Mouse (Mus musculus): ENCODE data around the gene Otud7b. TPM values are rescaled to one million over a fixed set of nuclear protein-coding genes. Genes with fewer than 3 reads are reported as not detected.
"Not testable (repeated sequence)": the region's sequence is repeated elsewhere in the genome, so short reads cannot be mapped to it uniquely, and the experiment has no call there.

Otud7b gene
- polyA plus RNA-seq, 1 experiment from 2014 or later = 4.4 TPM

DNA sequence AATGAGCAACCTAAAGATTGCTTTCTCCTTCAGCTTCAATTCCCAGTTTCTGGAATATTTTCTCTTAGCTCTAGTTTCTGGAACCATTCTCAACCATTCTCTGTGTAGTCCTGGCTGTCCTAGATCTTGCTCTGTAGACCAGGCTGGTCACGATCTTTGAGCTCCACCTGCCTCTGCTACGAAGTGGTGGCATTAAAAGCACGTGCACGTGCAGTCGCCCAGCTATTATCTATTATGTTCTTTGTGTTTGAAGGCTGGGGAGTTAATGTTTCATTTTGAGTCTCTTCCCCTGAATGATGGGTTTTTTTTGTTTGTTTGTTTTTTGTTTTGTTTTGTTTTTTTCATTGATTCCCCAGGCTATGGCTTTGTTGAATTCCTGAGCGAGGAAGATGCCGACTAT is 68.9 kb downstream of the Otud7b start:
- Histone ChIP-seq H3K27me3 (replicated peaks; ENCODE audit: control insufficient read depth, insufficient read depth, low read length) (no peaks in the 10 kb centered on the region), H3K9ac (ENCODE audit: low read length) (peak overlapping the region; percentile 81), H3K4me1 (ENCODE audit: control insufficient read depth, insufficient read depth, low read length) (peaks cover 13% of the 10 kb centered on the region), H3K4me2 (ENCODE audit: low read length) (peak overlapping the region; percentile 95), H3K27ac (ENCODE audit: low read depth, low read length) (no peak overlapping the region), H3K4me3 (ENCODE audit: low read depth, low read length) (peak overlapping the region; percentile 73), H3K9me3 (replicated peaks; ENCODE audit: control insufficient read depth, low read length) (no peaks in the 10 kb centered on the region), H3K36me3 (ENCODE audit: control insufficient read depth, insufficient read depth, low read length) (peaks cover 48% of the 10 kb centered on the region)
- WGBS = 33% methylated on average over 7 of the region's 7 CpGs
- DNase-seq (ENCODE audit: low spot score) (no peak), ATAC-seq (no peak)

GRCm38 (mm10) chr3:96174042-96174441 is 69.7 kb downstream of the Otud7b start:
- H3K27ac ChIP-seq (ENCODE audit: low read depth, low read length); ATAC-seq; H3K9me3 ChIP-seq (replicated peaks; ENCODE audit: control insufficient read depth, low read length); H3K9ac ChIP-seq (ENCODE audit: low read length); H3K4me3 ChIP-seq (ENCODE audit: low read depth, low read length); H3K27me3 ChIP-seq (replicated peaks; ENCODE audit: control insufficient read depth, insufficient read depth, low read length); DNase-seq (ENCODE audit: low spot score); H3K4me2 ChIP-seq (ENCODE audit: low read length): not testable (repeated sequence)
- H3K4me1 ChIP-seq (ENCODE audit: control insufficient read depth, insufficient read depth, low read length) = peaks cover 13% of the 10 kb centered on the region
- peaks cover 50% of the 10 kb centered on the region for H3K36me3 ChIP-seq (ENCODE audit: control insufficient read depth, insufficient read depth, low read length)
- WGBS = 82% methylated on average over 4 of the region's 4 CpGs

DNA sequence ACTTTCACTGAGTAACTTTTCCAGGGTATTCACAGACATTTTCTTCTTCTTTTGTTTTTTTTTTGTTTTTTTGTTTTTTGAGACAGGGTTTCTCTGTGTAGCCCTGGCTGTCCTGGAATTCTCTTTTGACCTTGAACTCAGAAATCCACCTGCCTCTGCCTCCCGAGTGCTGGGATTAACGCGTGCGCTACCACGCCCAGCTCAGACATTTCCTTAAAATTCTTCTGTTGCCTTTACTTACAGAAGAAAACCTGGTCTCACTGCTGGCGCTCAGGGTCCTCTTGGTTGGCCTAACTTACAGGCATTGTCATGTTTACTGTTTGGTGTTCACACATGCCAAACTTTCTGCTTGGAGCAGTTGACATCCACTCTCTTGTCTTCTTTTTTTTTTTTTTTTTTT is 70.9 kb downstream of the Otud7b start:
- no peak for ATAC-seq
- Histone ChIP-seq H3K36me3 (ENCODE audit: control insufficient read depth, insufficient read depth, low read length) (peaks cover 50% of the 10 kb centered on the region), H3K4me3 (ENCODE audit: low read depth, low read length) (no peak overlapping the region), H3K27ac (ENCODE audit: low read depth, low read length) (no peak overlapping the region), H3K27me3 (replicated peaks; ENCODE audit: control insufficient read depth, insufficient read depth, low read length) (no peaks in the 10 kb centered on the region), H3K9me3 (replicated peaks; ENCODE audit: control insufficient read depth, low read length) (no peaks in the 10 kb centered on the region), H3K9ac (ENCODE audit: low read length) (no peak overlapping the region), H3K4me1 (ENCODE audit: control insufficient read depth, insufficient read depth, low read length) (peaks cover 13% of the 10 kb centered on the region), H3K4me2 (ENCODE audit: low read length) (no peak overlapping the region)
- DNase-seq (ENCODE audit: low spot score) = no peak
- WGBS = 92% methylated on average over 6 of the region's 6 CpGs

DNA sequence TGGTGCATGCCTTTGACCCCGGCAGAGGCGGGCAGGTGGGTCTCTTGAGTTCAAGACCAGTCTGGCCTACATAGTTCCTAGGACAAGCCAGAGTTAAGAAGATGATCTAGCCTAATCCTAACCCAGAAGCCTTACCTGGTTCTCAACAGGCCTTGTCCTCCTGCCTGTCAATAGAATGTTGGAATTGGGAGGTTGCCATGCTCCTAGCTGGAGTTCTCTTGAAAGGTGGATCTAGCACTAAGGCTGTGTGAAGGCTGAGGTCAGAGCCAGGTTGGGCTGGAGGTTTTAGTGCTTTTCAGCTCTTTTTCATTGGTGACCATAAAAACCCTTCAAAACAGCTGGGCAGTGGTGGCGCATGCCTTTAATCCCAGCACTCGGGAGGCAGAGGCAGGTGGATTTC is 74.1 kb downstream of the Otud7b start:
- no peaks in the 10 kb centered on the region for H3K27me3 ChIP-seq (replicated peaks; ENCODE audit: control insufficient read depth, insufficient read depth, low read length)
- no peak overlapping the region for H3K27ac ChIP-seq (ENCODE audit: low read depth, low read length)
- no peaks in the 10 kb centered on the region for H3K9me3 ChIP-seq (replicated peaks; ENCODE audit: control insufficient read depth, low read length)
- no peak for DNase-seq (ENCODE audit: low spot score)
- H3K4me1 ChIP-seq (ENCODE audit: control insufficient read depth, insufficient read depth, low read length) = peaks cover 17% of the 10 kb centered on the region
- WGBS = 93% methylated on average over 4 of the region's 4 CpGs
- peaks cover 50% of the 10 kb centered on the region for H3K36me3 ChIP-seq (ENCODE audit: control insufficient read depth, insufficient read depth, low read length)
- no peak overlapping the region for H3K4me3 ChIP-seq (ENCODE audit: low read depth, low read length)
- ATAC-seq = no peak
- no peak overlapping the region for H3K4me2 ChIP-seq (ENCODE audit: low read length)
- H3K9ac ChIP-seq (ENCODE audit: low read length) = no peak overlapping the region

DNA sequence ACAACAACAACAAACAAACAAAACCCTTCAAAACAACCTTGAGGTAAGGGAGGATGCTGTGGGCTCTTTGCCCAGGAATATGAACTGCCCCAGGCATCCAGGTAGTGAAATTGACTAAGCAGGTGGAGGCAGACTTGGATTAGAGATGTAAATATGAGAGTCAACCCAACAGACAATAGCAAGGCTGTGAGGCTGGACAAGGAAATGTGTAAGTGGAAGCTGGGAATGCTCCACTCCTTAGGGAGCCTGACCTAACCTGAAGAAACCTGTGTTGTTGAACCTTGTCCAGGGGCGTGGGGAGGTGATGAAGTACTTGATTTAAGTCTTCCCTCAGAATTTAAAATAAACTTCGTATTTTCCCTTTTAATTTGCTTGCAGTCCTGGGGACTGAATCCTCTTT is 74.6 kb downstream of the Otud7b start:
- Histone ChIP-seq H3K4me1 (ENCODE audit: control insufficient read depth, insufficient read depth, low read length) (peaks cover 17% of the 10 kb centered on the region), H3K4me2 (ENCODE audit: low read length) (no peak overlapping the region), H3K9ac (ENCODE audit: low read length) (no peak overlapping the region), H3K4me3 (ENCODE audit: low read depth, low read length) (no peak overlapping the region), H3K27me3 (replicated peaks; ENCODE audit: control insufficient read depth, insufficient read depth, low read length) (no peaks in the 10 kb centered on the region), H3K9me3 (replicated peaks; ENCODE audit: control insufficient read depth, low read length) (no peaks in the 10 kb centered on the region), H3K36me3 (ENCODE audit: control insufficient read depth, insufficient read depth, low read length) (peaks cover 46% of the 10 kb centered on the region), H3K27ac (ENCODE audit: low read depth, low read length) (no peak overlapping the region)
- ATAC-seq (no peak), DNase-seq (ENCODE audit: low spot score) (no peak)
- WGBS = 85% methylated on average over 2 of the region's 2 CpGs

GRCm38 (mm10) chr3:96179531-96179930 is 75.2 kb downstream of the Otud7b start:
- no peaks in the 10 kb centered on the region for H3K27me3 ChIP-seq (replicated peaks; ENCODE audit: control insufficient read depth, insufficient read depth, low read length)
- H3K36me3 ChIP-seq (ENCODE audit: control insufficient read depth, insufficient read depth, low read length) = peaks cover 40% of the 10 kb centered on the region
- no peak overlapping the region for H3K4me2 ChIP-seq (ENCODE audit: low read length)
- H3K9ac ChIP-seq (ENCODE audit: low read length) = no peak overlapping the region
- H3K4me3 ChIP-seq (ENCODE audit: low read depth, low read length) = no peak overlapping the region
- DNase-seq (ENCODE audit: low spot score) (peak; percentile 13), ATAC-seq (no peak)
- peaks cover 17% of the 10 kb centered on the region for H3K4me1 ChIP-seq (ENCODE audit: control insufficient read depth, insufficient read depth, low read length)
- H3K9me3 ChIP-seq (replicated peaks; ENCODE audit: control insufficient read depth, low read length) = no peaks in the 10 kb centered on the region
- 46% methylated on average over 4 of the region's 4 CpGs for WGBS
- H3K27ac ChIP-seq (ENCODE audit: low read depth, low read length) = no peak overlapping the region

DNA sequence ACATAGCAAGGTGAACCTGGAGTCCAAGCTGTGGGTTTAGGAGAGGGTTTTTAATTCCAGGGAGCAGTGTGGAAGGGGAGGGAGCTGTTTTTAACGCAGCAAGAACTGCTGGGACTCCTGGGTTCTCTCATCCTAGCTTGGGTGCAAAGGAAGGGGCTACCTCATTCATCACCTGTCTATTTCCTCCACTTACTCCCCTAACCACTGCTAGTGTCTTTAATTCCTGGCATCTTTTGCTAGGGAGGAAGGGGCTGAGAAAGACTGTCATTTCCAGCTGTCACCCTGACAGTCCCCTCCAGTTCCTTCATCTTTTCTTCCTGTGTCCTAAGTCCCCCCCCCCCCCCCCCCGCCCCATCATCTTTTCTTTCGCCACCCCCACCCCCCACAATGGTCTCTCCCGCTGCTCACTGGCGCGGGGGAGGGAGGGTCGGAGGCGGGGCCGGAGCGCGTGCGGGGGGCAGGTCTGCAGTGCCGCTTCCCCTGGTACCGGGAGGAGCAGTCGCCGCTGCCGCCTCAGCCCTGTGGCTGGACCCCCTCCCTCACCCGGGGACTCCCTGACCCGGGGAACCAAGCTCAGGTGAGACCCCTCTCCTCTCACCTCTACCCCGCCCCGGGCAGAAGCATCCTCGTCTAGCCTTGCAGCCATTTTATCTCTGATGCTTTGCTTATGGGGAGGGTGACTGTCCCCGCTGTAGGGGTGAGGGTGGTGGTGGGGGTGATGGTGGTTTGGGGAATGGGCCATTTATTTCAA is 76.6 kb downstream of the Otud7b start, which contains the start of gene Sv2a:
Gene Sv2a (plus strand): TSS at position 425 of the 751 bp plus-strand sequence.
- 2% methylated on average over 19 of the region's 23 CpGs for WGBS
- Histone ChIP-seq H3K36me3 (ENCODE audit: control insufficient read depth, insufficient read depth, low read length) (peaks cover 28% of the 10 kb centered on the region), H3K27ac (ENCODE audit: low read depth, low read length) (peak within 1 kb of the TSS; percentile 68), H3K4me2 (ENCODE audit: low read length) (peak within 1 kb of the TSS; percentile 69), H3K27me3 (replicated peaks; ENCODE audit: control insufficient read depth, insufficient read depth, low read length) (no peaks in the 10 kb centered on the region), H3K9ac (ENCODE audit: low read length) (peak within 1 kb of the TSS; percentile 80), H3K4me1 (ENCODE audit: control insufficient read depth, insufficient read depth, low read length) (peaks cover 17% of the 10 kb centered on the region), H3K9me3 (replicated peaks; ENCODE audit: control insufficient read depth, low read length) (no peaks in the 10 kb centered on the region), H3K4me3 (ENCODE audit: low read depth, low read length) (peak within 1 kb of the TSS; percentile 53)
- DNase-seq (ENCODE audit: low spot score) (peak; percentile 52), ATAC-seq (peak; percentile 72)

DNA sequence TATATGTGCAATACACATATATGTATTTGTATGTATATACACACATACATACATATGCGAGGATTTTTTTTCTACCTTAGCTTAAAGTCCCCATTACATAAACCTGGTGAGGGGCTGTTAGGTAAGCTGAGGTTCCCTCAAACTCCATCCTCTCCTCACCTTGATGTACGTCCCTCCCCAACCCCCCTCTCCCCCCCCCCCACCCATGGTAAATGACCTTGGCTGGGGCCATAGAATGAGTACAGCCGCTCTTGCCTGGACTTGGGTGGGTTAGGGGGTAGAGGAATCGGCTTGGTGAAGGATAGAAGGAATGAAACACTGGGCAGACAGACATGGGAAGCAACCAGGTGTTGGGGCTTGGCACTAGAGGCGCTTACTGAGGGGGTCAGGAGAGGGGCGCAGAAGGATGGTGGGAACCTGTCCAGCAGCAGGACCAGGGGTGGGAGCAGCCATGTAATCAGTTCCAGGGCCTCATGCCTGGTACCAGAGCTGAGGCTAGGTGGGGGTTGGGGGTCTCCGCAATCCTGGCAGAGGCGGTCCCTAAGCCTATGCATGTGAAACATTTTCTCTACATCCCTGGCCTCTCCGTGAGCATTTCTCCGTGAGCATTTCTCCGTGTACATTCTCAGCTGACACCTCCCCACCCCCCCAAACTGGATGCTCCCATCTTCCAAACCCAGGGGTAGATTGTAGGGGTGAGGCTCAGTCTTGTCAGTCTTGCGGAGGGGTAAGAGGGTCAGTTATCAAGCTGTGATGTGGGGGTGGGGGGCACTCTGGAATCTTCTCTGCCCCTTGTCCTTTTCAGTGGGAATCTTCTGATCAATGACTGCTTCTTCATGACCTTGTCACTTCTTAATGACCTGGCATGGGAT is 77.4 kb downstream of the Otud7b start:
- H3K9me3 ChIP-seq (replicated peaks; ENCODE audit: control insufficient read depth, low read length) = no peaks in the 10 kb centered on the region
- peak; percentile 27 for DNase-seq (ENCODE audit: low spot score)

More for the DNA sequence above, 77.4 kb downstream of the Otud7b start:
- Histone ChIP-seq H3K27ac (ENCODE audit: low read depth, low read length) (peak overlapping the region; percentile 58; the same call in 1 of the 2 replicates), H3K36me3 (ENCODE audit: control insufficient read depth, insufficient read depth, low read length) (peaks cover 22% of the 10 kb centered on the region), H3K4me2 (ENCODE audit: low read length) (peak overlapping the region; percentile 69), H3K4me3 (ENCODE audit: low read depth, low read length) (peak overlapping the region; percentile 53), H3K27me3 (replicated peaks; ENCODE audit: control insufficient read depth, insufficient read depth, low read length) (no peaks in the 10 kb centered on the region), H3K9ac (ENCODE audit: low read length) (peak overlapping the region; percentile 80), H3K4me1 (ENCODE audit: control insufficient read depth, insufficient read depth, low read length) (peaks cover 17% of the 10 kb centered on the region)
- ATAC-seq = peak; percentile 21
- WGBS = 40% methylated on average over 12 of the region's 12 CpGs

All from forebrain, embryonic 14.5 days (tissue).